Mouse (Mus musculus): ENCODE measurements around the gene Golga4. TPM values are rescaled to one million over a fixed set of nuclear protein-coding genes. Genes with fewer than 3 reads are reported as not detected.

Golga4 gene
- total and polyA plus RNA-seq, 2 experiments from 2014 or later: 27.2 to 36.8 TPM

GRCm38 (mm10) chr9:118479508-118480291 is 26.4 kb upstream of the Golga4 start:
- Histone ChIP-seq H3K9ac (replicated peaks; ENCODE audit: low read length) (peak overlapping the region; percentile 45), H3K27ac (0 out of 2 replicates have a peak overlapping the region, but pooled peaks have one; percentile 48), H3K4me3 (ENCODE audit: low read length) (peak overlapping the region; percentile 44), H3K4me2 (ENCODE audit: low read depth, low read length) (peak overlapping the region; percentile 53), H3K36me3 (ENCODE audit: insufficient read depth, low read length) (no peaks in the 10 kb centered on the region), H3K4me1 (ENCODE audit: insufficient read depth, low read length) (no peaks in the 10 kb centered on the region), H3K9me3 (ENCODE audit: low read length) (no peaks in the 10 kb centered on the region), H3K27me3 (ENCODE audit: insufficient read depth, low read length) (peaks cover 74% of the 10 kb centered on the region)
- whole genome bisulfite sequencing: 10% methylated on average over 23 of the region's 23 CpGs
- DNase-seq (ENCODE audit: low spot score): no peak
- no peak for ATAC-seq
- TF ChIP-seq CTCF (IDR thresholded peaks at IDR 0.05; ENCODE audit: low read depth): no peak

GRCm38 (mm10) chr9:118480292-118480690 is 25.8 kb upstream of the Golga4 start:
- Histone ChIP-seq H3K4me2 (ENCODE audit: low read depth, low read length) (peak overlapping the region; percentile 53; the same call in 1 of the 2 replicates), H3K9ac (replicated peaks; ENCODE audit: low read length) (no peak overlapping the region), H3K36me3 (ENCODE audit: insufficient read depth, low read length) (no peaks in the 10 kb centered on the region), H3K27ac (no peak overlapping the region), H3K4me1 (ENCODE audit: insufficient read depth, low read length) (no peaks in the 10 kb centered on the region), H3K27me3 (ENCODE audit: insufficient read depth, low read length) (peaks cover 74% of the 10 kb centered on the region), H3K9me3 (ENCODE audit: low read length) (no peaks in the 10 kb centered on the region), H3K4me3 (ENCODE audit: low read length) (peak overlapping the region; percentile 44)
- TF ChIP-seq CTCF (IDR thresholded peaks at IDR 0.05; ENCODE audit: low read depth): no peak
- ATAC-seq: no peak
- 10% methylated on average over 14 of the region's 14 CpGs for WGBS
- no peak for DNase-seq (ENCODE audit: low spot score)

- Histone ChIP-seq H3K27me3 (ENCODE audit: insufficient read depth, low read length) (peaks cover 85% of the 10 kb centered on the region), H3K4me2 (ENCODE audit: low read depth, low read length) (no peak overlapping the region), H3K4me1 (ENCODE audit: insufficient read depth, low read length) (no peaks in the 10 kb centered on the region), H3K9ac (replicated peaks; ENCODE audit: low read length) (no peak overlapping the region), H3K27ac (no peak overlapping the region), H3K36me3 (ENCODE audit: insufficient read depth, low read length) (no peaks in the 10 kb centered on the region), H3K4me3 (ENCODE audit: low read length) (no peak overlapping the region), H3K9me3 (ENCODE audit: low read length) (no peaks in the 10 kb centered on the region)
- TF ChIP-seq CTCF (IDR thresholded peaks at IDR 0.05; ENCODE audit: low read depth): no peak
- 76% methylated on average over 10 of the region's 10 CpGs for WGBS
- DNase-seq (ENCODE audit: low spot score) (no peak), ATAC-seq (no peak)
These were observed 23.9 kb upstream of the Golga4 start for GRCm38 (mm10) chr9:118482210-118482609.

- TF ChIP-seq CTCF (IDR thresholded peaks at IDR 0.05; ENCODE audit: low read depth): no peak
- 3% methylated on average over 32 of the region's 32 CpGs for WGBS
These were observed 19.5 kb upstream of the Golga4 start for GRCm38 (mm10) chr9:118486361-118487095.

GRCm38 (mm10) chr9:118487096-118487395 is 19.0 kb upstream of the Golga4 start:
- no peak overlapping the region for H3K27ac ChIP-seq
- no peak overlapping the region; the same call in 1 of the 2 replicates for H3K4me3 ChIP-seq (ENCODE audit: low read length)
- DNase-seq (ENCODE audit: low spot score) (no peak), ATAC-seq (no peak)
- no peaks in the 10 kb centered on the region for H3K9me3 ChIP-seq (ENCODE audit: low read length)
- H3K4me1 ChIP-seq (ENCODE audit: insufficient read depth, low read length): peaks cover 3% of the 10 kb centered on the region; the same call in 1 of the 2 replicates
- H3K4me2 ChIP-seq (ENCODE audit: low read depth, low read length): peak overlapping the region; percentile 25
- peaks cover 52% of the 10 kb centered on the region for H3K27me3 ChIP-seq (ENCODE audit: insufficient read depth, low read length)
- no peak for TF ChIP-seq CTCF (IDR thresholded peaks at IDR 0.05; ENCODE audit: low read depth)
- H3K9ac ChIP-seq (replicated peaks; ENCODE audit: low read length): no peak overlapping the region
- WGBS: 2% methylated on average over 9 of the region's 9 CpGs
- H3K36me3 ChIP-seq (ENCODE audit: insufficient read depth, low read length): no peaks in the 10 kb centered on the region

More at GRCm38 (mm10) chr9:118486361-118487095, 19.5 kb upstream of the Golga4 start:
- Histone ChIP-seq H3K4me2 (ENCODE audit: low read depth, low read length) (peak overlapping the region; percentile 25; the same call in 1 of the 2 replicates), H3K36me3 (ENCODE audit: insufficient read depth, low read length) (no peaks in the 10 kb centered on the region), H3K9ac (replicated peaks; ENCODE audit: low read length) (no peak overlapping the region), H3K4me3 (ENCODE audit: low read length) (no peak overlapping the region), H3K9me3 (ENCODE audit: low read length) (no peaks in the 10 kb centered on the region), H3K4me1 (ENCODE audit: insufficient read depth, low read length) (peaks cover 3% of the 10 kb centered on the region; the same call in 1 of the 2 replicates), H3K27me3 (ENCODE audit: insufficient read depth, low read length) (peaks cover 57% of the 10 kb centered on the region), H3K27ac (no peak overlapping the region)
- DNase-seq (ENCODE audit: low spot score): no peak
- ATAC-seq: no peak

GRCm38 (mm10) chr9:118487636-118488035 is 18.4 kb upstream of the Golga4 start:
- no peak for ATAC-seq
- Histone ChIP-seq H3K27me3 (ENCODE audit: insufficient read depth, low read length) (peaks cover 49% of the 10 kb centered on the region), H3K9me3 (ENCODE audit: low read length) (no peaks in the 10 kb centered on the region), H3K4me1 (ENCODE audit: insufficient read depth, low read length) (peaks cover 3% of the 10 kb centered on the region; the same call in 1 of the 2 replicates), H3K4me2 (ENCODE audit: low read depth, low read length) (peak overlapping the region; percentile 50), H3K36me3 (ENCODE audit: insufficient read depth, low read length) (no peaks in the 10 kb centered on the region), H3K27ac (no peak overlapping the region), H3K9ac (replicated peaks; ENCODE audit: low read length) (no peak overlapping the region), H3K4me3 (ENCODE audit: low read length) (peak overlapping the region; percentile 32)
- TF ChIP-seq CTCF (IDR thresholded peaks at IDR 0.05; ENCODE audit: low read depth): no peak
- DNase-seq (ENCODE audit: low spot score): peak; percentile 14
- under 1% methylated on average over 22 of the region's 22 CpGs for WGBS
